Mouse (Mus musculus): ENCODE measurements around the gene Defb29. TPM values are rescaled to one million over a fixed set of nuclear protein-coding genes. Genes with fewer than 3 reads are reported as not detected.

Gene Defb29
- polyA plus RNA-seq, 1 experiment: not detected

DNA sequence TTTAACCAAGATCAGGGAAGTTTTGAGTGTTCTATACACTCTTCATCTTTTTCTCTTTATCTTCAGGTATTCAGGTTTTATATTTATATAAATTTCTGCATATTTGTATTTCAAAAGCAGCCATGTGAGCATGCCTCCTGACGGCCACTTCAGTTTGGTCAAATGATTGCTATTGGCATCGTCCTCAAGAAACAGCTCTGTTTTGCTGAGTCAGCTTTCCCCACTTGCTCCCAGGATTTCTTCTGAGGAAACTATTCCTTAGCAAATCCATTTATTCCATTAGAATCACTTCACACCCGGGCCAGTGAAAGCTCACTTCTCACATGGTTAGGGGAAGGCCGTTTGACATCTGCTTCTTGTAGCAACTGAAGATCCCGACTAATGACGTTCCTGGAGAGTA is 41.9 kb downstream of the Defb29 start:
- H3K27me3 ChIP-seq (ENCODE audit: control insufficient read depth, insufficient read depth, low read length, poor library complexity, severe bottlenecking): no peaks in the 10 kb centered on the region
- H3K9ac ChIP-seq (ENCODE audit: low read depth, poor library complexity, severe bottlenecking): no peak overlapping the region
- no peak for TF ChIP-seq CTCF (IDR thresholded peaks at IDR 0.05; ENCODE audit: low read depth, low read length)
- TF ChIP-seq EP300 (IDR thresholded peaks at IDR 0.05; ENCODE audit: insufficient read depth, low read depth, low read length): no peak
- TF ChIP-seq POLR2A (IDR thresholded peaks at IDR 0.05; ENCODE audit: insufficient read depth, low read length): no peak
- no peak overlapping the region for H3K4me3 ChIP-seq (ENCODE audit: low read depth, low read length)
- no peaks in the 10 kb centered on the region for H3K4me1 ChIP-seq (ENCODE audit: control insufficient read depth, insufficient read depth, low read length)
- no peaks in the 10 kb centered on the region for H3K36me3 ChIP-seq (ENCODE audit: control insufficient read depth, insufficient read depth, low read length, poor library complexity, severe bottlenecking)
- no peaks in the 10 kb centered on the region for H3K9me3 ChIP-seq (replicated peaks; ENCODE audit: control insufficient read depth, insufficient read depth, low read length, poor library complexity, severe bottlenecking)
- H3K27ac ChIP-seq (ENCODE audit: insufficient read depth, low read length): no peak overlapping the region

DNA sequence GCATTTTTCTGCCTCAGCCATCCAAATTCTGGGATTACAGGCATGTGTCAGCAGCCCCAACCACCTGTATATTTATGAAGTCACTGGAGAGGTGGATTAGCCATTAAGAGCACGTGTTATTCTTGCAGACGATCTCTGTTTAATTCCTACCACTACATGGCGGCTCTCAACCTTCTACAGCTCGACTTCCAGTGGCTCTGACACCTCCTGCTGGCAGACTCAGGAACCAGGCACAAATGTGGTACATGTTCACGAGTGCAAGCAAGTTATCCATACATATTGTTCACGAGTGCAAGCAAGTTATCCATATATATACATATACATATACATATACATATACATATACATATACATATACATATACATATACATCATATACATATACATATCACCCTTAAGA is 46.7 kb downstream of the Defb29 start:
- TF ChIP-seq EP300 (IDR thresholded peaks at IDR 0.05; ENCODE audit: insufficient read depth, low read depth, low read length) (no peak), CTCF (IDR thresholded peaks at IDR 0.05; ENCODE audit: low read depth, low read length) (peak; percentile 36), POLR2A (IDR thresholded peaks at IDR 0.05; ENCODE audit: insufficient read depth, low read length) (no peak)
- Histone ChIP-seq H3K27me3 (ENCODE audit: control insufficient read depth, insufficient read depth, low read length, poor library complexity, severe bottlenecking) (no peaks in the 10 kb centered on the region), H3K4me1 (ENCODE audit: control insufficient read depth, insufficient read depth, low read length) (no peaks in the 10 kb centered on the region)

DNA sequence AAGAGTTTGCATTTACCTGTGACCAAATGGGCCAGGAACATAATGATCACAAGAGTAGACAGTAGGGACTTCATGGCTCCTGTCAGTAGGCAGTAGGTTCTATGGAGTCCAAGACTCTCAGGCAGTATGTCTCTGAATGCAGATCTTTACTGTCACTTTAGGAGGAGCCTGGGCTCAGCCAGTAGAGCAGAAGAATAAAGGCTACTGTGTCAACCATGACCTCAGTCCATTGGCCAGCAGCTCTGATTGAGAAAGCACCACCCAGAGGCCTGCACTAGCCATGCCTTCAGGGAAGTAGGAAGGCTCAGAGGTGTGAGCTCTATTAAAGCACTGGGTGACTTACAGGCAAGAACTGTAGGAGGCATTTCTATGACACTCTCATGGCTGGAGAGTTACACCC is 49.9 kb downstream of the Defb29 start, which contains the start of gene Defb22:
Defb22 (minus strand) TSS at position 101 of the 400 bp plus-strand sequence.
- H3K27me3 ChIP-seq (ENCODE audit: control insufficient read depth, insufficient read depth, low read length, poor library complexity, severe bottlenecking): no peaks in the 10 kb centered on the region
- no peak within 1 kb of the TSS for H3K9ac ChIP-seq (ENCODE audit: low read depth, poor library complexity, severe bottlenecking)
- H3K4me1 ChIP-seq (ENCODE audit: control insufficient read depth, insufficient read depth, low read length): no peaks in the 10 kb centered on the region
- H3K9me3 ChIP-seq (replicated peaks; ENCODE audit: control insufficient read depth, insufficient read depth, low read length, poor library complexity, severe bottlenecking): no peaks in the 10 kb centered on the region
- no peak for TF ChIP-seq POLR2A (IDR thresholded peaks at IDR 0.05; ENCODE audit: insufficient read depth, low read length)
- TF ChIP-seq CTCF (IDR thresholded peaks at IDR 0.05; ENCODE audit: low read depth, low read length): no peak
- TF ChIP-seq EP300 (IDR thresholded peaks at IDR 0.05; ENCODE audit: insufficient read depth, low read depth, low read length): no peak
- H3K4me3 ChIP-seq (ENCODE audit: low read depth, low read length): no peak within 1 kb of the TSS
- no peak within 1 kb of the TSS for H3K27ac ChIP-seq (ENCODE audit: insufficient read depth, low read length)
- H3K36me3 ChIP-seq (ENCODE audit: control insufficient read depth, insufficient read depth, low read length, poor library complexity, severe bottlenecking): no peaks in the 10 kb centered on the region

More for the DNA sequence above, 46.7 kb downstream of the Defb29 start:
- no peak overlapping the region for H3K4me3 ChIP-seq (ENCODE audit: low read depth, low read length)
- no peak overlapping the region for H3K27ac ChIP-seq (ENCODE audit: insufficient read depth, low read length)
- H3K36me3 ChIP-seq (ENCODE audit: control insufficient read depth, insufficient read depth, low read length, poor library complexity, severe bottlenecking): no peaks in the 10 kb centered on the region
- no peaks in the 10 kb centered on the region for H3K9me3 ChIP-seq (replicated peaks; ENCODE audit: control insufficient read depth, insufficient read depth, low read length, poor library complexity, severe bottlenecking)
- no peak overlapping the region for H3K9ac ChIP-seq (ENCODE audit: low read depth, poor library complexity, severe bottlenecking)

Other genes with a start within 250 kb of the Defb29 start
- 27.7 and 32.3 TPM in 2 replicates for gene Tbc1d20, start 246.3 kb downstream of the Defb29 start, polyA plus RNA-seq (2011; ENCODE audit: insufficient read depth, insufficient read length, low read depth, missing spikeins)
- gene Rbck1, start 207.4 kb downstream of the Defb29 start, polyA plus RNA-seq (2011; ENCODE audit: insufficient read depth, insufficient read length, low read depth, missing spikeins): 86.7 and 89.1 TPM in 2 replicates
- gene Trib3, start 196.1 kb downstream of the Defb29 start, polyA plus RNA-seq (2011; ENCODE audit: insufficient read depth, insufficient read length, low read depth, missing spikeins): 11.4 and 12.3 TPM in 2 replicates
- gene Nrsn2, start 163.5 kb downstream of the Defb29 start, polyA plus RNA-seq (2011; ENCODE audit: insufficient read depth, insufficient read length, low read depth, missing spikeins): 1.1 TPM in 1 of 2 replicates, not detected in the other
- gene Sox12, start 142.0 kb downstream of the Defb29 start, polyA plus RNA-seq (2011; ENCODE audit: insufficient read depth, insufficient read length, low read depth, missing spikeins): 27.5 and 31.3 TPM in 2 replicates
- gene Zcchc3, start 125.1 kb downstream of the Defb29 start, polyA plus RNA-seq (2011; ENCODE audit: insufficient read depth, insufficient read length, low read depth, missing spikeins): 26.7 and 30.6 TPM in 2 replicates
- gene 6820408C15Rik, start 124.5 kb downstream of the Defb29 start, polyA plus RNA-seq (2011; ENCODE audit: insufficient read depth, insufficient read length, low read depth, missing spikeins): not detected in 2 replicates
- not detected in 2 replicates for gene Defb23, start 75.5 kb downstream of the Defb29 start, polyA plus RNA-seq (2011; ENCODE audit: insufficient read depth, insufficient read length, low read depth, missing spikeins)
- gene Defb20, start 63.0 kb downstream of the Defb29 start, polyA plus RNA-seq (2011; ENCODE audit: insufficient read depth, insufficient read length, low read depth, missing spikeins): not detected in 2 replicates
- not detected in 2 replicates for gene Defb22, start 50.0 kb downstream of the Defb29 start, polyA plus RNA-seq (2011; ENCODE audit: insufficient read depth, insufficient read length, low read depth, missing spikeins)
- not detected in 2 replicates for gene Defb26, start 28.4 kb downstream of the Defb29 start, polyA plus RNA-seq (2011; ENCODE audit: insufficient read depth, insufficient read length, low read depth, missing spikeins)
- gene Defb28, start 21.8 kb downstream of the Defb29 start, polyA plus RNA-seq (2011; ENCODE audit: insufficient read depth, insufficient read length, low read depth, missing spikeins): not detected in 2 replicates
- not detected in 2 replicates for gene Gm17416, start 29.2 kb upstream of the Defb29 start, polyA plus RNA-seq (2011; ENCODE audit: insufficient read depth, insufficient read length, low read depth, missing spikeins)
- not detected in 2 replicates for gene Defb21, start 32.6 kb upstream of the Defb29 start, polyA plus RNA-seq (2011; ENCODE audit: insufficient read depth, insufficient read length, low read depth, missing spikeins)
- gene Defb19, start 40.2 kb upstream of the Defb29 start, polyA plus RNA-seq (2011; ENCODE audit: insufficient read depth, insufficient read length, low read depth, missing spikeins): not detected in 2 replicates
- gene Defb45, start 59.3 kb upstream of the Defb29 start, polyA plus RNA-seq (2011; ENCODE audit: insufficient read depth, insufficient read length, low read depth, missing spikeins): not detected in 2 replicates
- not detected in 2 replicates for gene Defb36, start 64.2 kb upstream of the Defb29 start, polyA plus RNA-seq (2011; ENCODE audit: insufficient read depth, insufficient read length, low read depth, missing spikeins)
- not detected in 2 replicates for gene Defb25, start 83.0 kb upstream of the Defb29 start, polyA plus RNA-seq (2011; ENCODE audit: insufficient read depth, insufficient read length, low read depth, missing spikeins)
- 1.2 and 1.3 TPM in 2 replicates for gene Rem1, start 86.9 kb upstream of the Defb29 start, polyA plus RNA-seq (2011; ENCODE audit: insufficient read depth, insufficient read length, low read depth, missing spikeins)
- 48.1 and 52.4 TPM in 2 replicates for gene H13, start 129.4 kb upstream of the Defb29 start, polyA plus RNA-seq (2011; ENCODE audit: insufficient read depth, insufficient read length, low read depth, missing spikeins)
- gene Mcts2, start 146.9 kb upstream of the Defb29 start, polyA plus RNA-seq (2011; ENCODE audit: insufficient read depth, insufficient read length, low read depth, missing spikeins): 31.2 and 31.5 TPM in 2 replicates
- 19.0 and 20.5 TPM in 2 replicates for gene Id1, start 196.2 kb upstream of the Defb29 start, polyA plus RNA-seq (2011; ENCODE audit: insufficient read depth, insufficient read length, low read depth, missing spikeins)
- gene Cox4i2, start 214.1 kb upstream of the Defb29 start, polyA plus RNA-seq (2011; ENCODE audit: insufficient read depth, insufficient read length, low read depth, missing spikeins): 0.94 and 1.1 TPM in 2 replicates